Mouse (Mus musculus) lung, embryonic 16.5 days (tissue): ENCODE results near the gene Plekha6. TPM values are rescaled to one million over a fixed set of nuclear protein-coding genes. Genes with fewer than 3 reads are reported as not detected.

Experiments
- ATAC-seq: fragments of 200-750 bp; cut with Nextera tagmentation; 2 replicates; pipeline ENCODE4 v1.8.0; 2017; ENCODE audit warnings: low read depth, mild to moderate bottlenecking, moderate library complexity
- H3K27ac ChIP-seq: fragments of 300-500 bp; sonication (generic); 2 replicates; pipeline ENCODE4 v1.5.1; 2014; ENCODE audit warnings: mild to moderate bottlenecking, control low read depth, low read length
- H3K27me3 ChIP-seq: fragments of 300-500 bp; sonication (generic); 2 replicates; pipeline ENCODE4 v1.6.1; 2014; ENCODE audit warnings: low read depth, low read length, mixed read lengths; ENCODE audit not compliant: control insufficient read depth, insufficient read depth
- H3K36me3 ChIP-seq: fragments of 300-500 bp; sonication (generic); 2 replicates; pipeline ENCODE4 v1.6.1; 2014; ENCODE audit warnings: low read length; ENCODE audit not compliant: control insufficient read depth, insufficient read depth
- H3K4me1 ChIP-seq: fragments of 300-500 bp; sonication (generic); replicated peaks from 2 replicates; pipeline ENCODE4 v1.6.1; 2014; ENCODE audit warnings: low read length, mixed read lengths; ENCODE audit not compliant: control insufficient read depth, insufficient read depth
- H3K4me2 ChIP-seq: fragments of 300-500 bp; sonication (generic); 2 replicates; pipeline ENCODE4 v1.6.1; 2014; ENCODE audit warnings: low read depth, low read length, control low read depth
- H3K4me3 ChIP-seq: fragments of 300-500 bp; sonication (generic); 2 replicates; pipeline ENCODE4 v1.5.1; 2014; ENCODE audit warnings: mild to moderate bottlenecking, low read length, control low read depth
- H3K9ac ChIP-seq: fragments of 300-500 bp; sonication (generic); 2 replicates; pipeline ENCODE4 v1.6.1; 2014; ENCODE audit warnings: low read length, control low read depth
- H3K9me3 ChIP-seq: fragments of 300-500 bp; sonication (generic); 2 replicates; pipeline ENCODE4 v1.6.1; 2016; ENCODE audit warnings: low read length; ENCODE audit not compliant: control insufficient read depth
- WGBS: fragments of 180-500 bp; shearing (Covaris S2); extraction: QIAGEN DNeasy Blood & Tissue Kit; methylation state at CpG from one replicate; pipeline ENCODE4 v1.1.7; 2014; 5-methylcytosine and 5-hydroxymethylcytosine counted together
- polyA plus RNA-seq: library from polyadenylated mRNA; unstranded; fragments of >200 nt; fragmentation: Nextera tagmentation; extraction: Ambion mirVana; gene quantifications from 2 replicates; pipeline ENCODE4 v1.2.1, GENCODE M21; 2015

The Plekha6 gene
- polyA plus RNA-seq, 1 experiment from 2014 or later: 8.3 TPM

DNA sequence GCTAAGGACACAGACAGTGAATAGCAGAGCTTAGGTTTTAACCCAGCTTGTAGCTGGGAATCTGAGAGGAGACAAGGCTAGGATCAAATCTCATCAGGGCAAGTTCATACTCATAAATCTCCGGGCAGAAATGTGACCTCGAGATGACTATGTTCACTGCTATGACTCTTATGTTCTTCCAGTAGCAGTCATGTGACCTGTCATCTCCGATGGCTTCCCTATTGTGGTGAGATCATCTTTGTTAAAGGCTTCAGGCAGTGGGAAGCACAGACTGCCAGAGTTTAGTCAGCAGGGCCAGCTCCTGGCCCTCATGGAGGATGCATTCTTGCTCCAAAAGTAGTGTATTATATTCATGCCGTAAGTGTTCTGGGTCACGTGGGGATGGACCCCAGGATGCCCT, 113.0 kb downstream of the Plekha6 start:
- no peak for ATAC-seq
- Histone ChIP-seq H3K9me3 (no peaks in the 10 kb centered on the region), H3K27me3 (no peaks in the 10 kb centered on the region), H3K4me3 (no peak overlapping the region), H3K36me3 (0 out of 2 replicates have a peak, but pooled peaks cover 2% of the 10 kb centered on the region), H3K27ac (no peak overlapping the region), H3K9ac (no peak overlapping the region), H3K4me1 (no peaks in the 10 kb centered on the region), H3K4me2 (no peak overlapping the region)
- 64% methylated on average over 5 of the region's 5 CpGs for WGBS

DNA sequence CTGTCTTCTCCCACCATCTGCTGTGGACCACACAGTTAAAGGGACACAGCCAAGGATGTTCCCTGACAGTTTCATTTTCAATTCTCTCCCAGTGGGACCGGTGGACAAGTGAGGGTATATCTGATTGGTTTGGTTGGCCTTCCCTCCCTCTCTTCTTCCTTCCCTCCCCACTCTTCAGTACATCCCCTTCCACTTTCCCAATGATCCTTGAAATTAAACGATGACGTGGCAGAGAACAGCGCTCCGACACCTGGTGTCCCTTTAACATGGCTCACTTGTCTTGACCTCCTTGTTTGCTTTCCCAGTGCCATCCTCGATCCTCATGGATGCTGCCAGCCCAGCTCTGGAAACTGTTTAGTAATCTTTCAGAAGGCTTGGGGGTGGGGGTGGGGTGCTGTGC, 114.5 kb downstream of the Plekha6 start:
- WGBS: 65% methylated on average over 6 of the region's 6 CpGs
- Histone ChIP-seq H3K4me3 (no peak overlapping the region), H3K36me3 (no peaks in the 10 kb centered on the region), H3K4me1 (no peaks in the 10 kb centered on the region), H3K4me2 (no peak overlapping the region), H3K27ac (no peak overlapping the region), H3K27me3 (no peaks in the 10 kb centered on the region), H3K9me3 (no peaks in the 10 kb centered on the region), H3K9ac (no peak overlapping the region)
- no peak for ATAC-seq

DNA sequence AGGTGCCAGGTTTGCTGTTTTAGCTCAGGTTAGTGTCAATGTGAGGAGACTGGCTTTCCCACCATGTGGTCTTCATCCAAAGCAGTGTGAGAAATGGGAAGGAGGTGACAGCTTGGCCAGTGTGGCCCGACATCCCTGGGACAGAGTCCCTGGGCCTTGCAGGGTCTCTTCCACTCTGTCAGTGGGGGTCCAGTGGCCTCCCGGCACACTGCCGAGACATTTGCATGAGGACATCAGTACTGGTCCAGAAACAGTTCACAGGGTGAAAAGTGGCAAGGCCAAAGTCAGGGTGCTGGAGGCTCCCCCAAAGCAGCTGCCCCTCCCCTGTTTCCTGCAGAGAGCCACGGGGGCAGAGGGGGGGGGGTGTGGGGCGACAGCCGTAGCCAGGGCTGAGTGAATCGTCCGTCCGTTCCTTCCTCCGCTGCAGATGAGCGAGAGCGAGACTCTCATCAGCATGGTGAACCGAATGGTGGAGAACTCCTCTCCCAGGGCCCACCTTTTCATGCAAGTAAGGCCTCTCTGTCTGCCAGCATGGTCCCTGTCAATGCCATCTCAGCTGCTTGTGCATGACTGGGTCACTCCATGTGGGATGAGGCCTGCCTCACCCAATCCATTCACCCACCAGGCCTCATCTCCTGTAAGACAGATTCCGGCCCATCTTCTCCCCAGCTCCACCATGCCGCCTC, 115.1 kb downstream of the Plekha6 start:
- Histone ChIP-seq H3K27me3 (no peaks in the 10 kb centered on the region), H3K4me2 (no peak overlapping the region), H3K4me3 (no peak overlapping the region), H3K9me3 (no peaks in the 10 kb centered on the region), H3K4me1 (no peaks in the 10 kb centered on the region), H3K9ac (no peak overlapping the region), H3K36me3 (no peaks in the 10 kb centered on the region), H3K27ac (no peak overlapping the region)
- WGBS: 51% methylated on average over 15 of the region's 15 CpGs
- ATAC-seq: peak; percentile 53

DNA sequence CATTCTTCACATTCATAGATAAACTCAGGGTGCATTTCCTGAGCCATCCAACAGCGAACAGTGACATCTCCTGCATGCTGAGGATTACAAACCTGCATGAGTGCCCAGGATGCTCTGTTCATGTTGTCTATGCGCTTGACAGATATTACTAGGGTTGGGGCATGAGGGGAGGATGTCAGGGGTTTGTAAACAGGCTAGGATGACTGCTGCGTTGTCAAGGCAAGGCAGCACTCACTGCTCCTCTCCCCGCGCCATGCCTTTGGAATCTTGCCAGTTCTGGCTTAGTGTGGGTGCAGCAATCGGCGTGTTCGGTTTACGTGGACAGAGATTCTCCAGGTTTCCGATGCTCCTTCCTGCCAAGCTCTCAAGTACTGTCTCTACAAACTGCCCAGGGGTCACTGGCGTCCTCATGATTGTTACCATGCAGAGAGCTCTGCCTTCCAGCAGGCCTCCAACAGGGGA, 115.7 kb downstream of the Plekha6 start:
- no peak overlapping the region for H3K4me2 ChIP-seq
- no peaks in the 10 kb centered on the region for H3K9me3 ChIP-seq
- H3K36me3 ChIP-seq: no peaks in the 10 kb centered on the region
- H3K4me1 ChIP-seq: no peaks in the 10 kb centered on the region
- no peak for ATAC-seq
- H3K27ac ChIP-seq: no peak overlapping the region
- no peaks in the 10 kb centered on the region for H3K27me3 ChIP-seq
- 54% methylated on average over 11 of the region's 11 CpGs for WGBS
- no peak overlapping the region for H3K9ac ChIP-seq
- H3K4me3 ChIP-seq: no peak overlapping the region

DNA sequence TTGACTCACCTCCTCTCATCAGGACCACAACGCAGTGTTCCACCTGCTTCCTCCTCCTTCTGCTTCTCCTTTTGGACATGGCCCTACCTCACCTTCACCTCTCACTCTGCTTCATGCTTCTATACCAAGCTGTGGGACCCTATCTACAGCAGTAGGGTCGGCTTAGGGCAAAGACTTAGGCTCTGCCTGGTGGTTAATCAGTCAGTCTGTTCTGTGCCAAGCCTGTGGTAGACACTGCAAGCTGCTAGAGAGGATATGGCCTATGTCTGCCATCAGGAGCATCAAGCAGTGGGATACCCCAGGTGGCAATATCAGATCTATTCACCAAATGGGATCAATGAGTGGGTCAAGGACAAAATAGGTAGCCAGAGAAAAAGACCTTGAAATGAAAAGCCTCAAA, 116.5 kb downstream of the Plekha6 start:
- no peaks in the 10 kb centered on the region for H3K27me3 ChIP-seq
- H3K4me3 ChIP-seq: no peak overlapping the region
- no peak for ATAC-seq
- no peak overlapping the region for H3K27ac ChIP-seq
- H3K9me3 ChIP-seq: no peaks in the 10 kb centered on the region
- 86% methylated on average over 2 of the region's 2 CpGs for WGBS
- H3K36me3 ChIP-seq: no peaks in the 10 kb centered on the region
- H3K4me2 ChIP-seq: no peak overlapping the region
- H3K4me1 ChIP-seq: no peaks in the 10 kb centered on the region
- H3K9ac ChIP-seq: no peak overlapping the region

DNA sequence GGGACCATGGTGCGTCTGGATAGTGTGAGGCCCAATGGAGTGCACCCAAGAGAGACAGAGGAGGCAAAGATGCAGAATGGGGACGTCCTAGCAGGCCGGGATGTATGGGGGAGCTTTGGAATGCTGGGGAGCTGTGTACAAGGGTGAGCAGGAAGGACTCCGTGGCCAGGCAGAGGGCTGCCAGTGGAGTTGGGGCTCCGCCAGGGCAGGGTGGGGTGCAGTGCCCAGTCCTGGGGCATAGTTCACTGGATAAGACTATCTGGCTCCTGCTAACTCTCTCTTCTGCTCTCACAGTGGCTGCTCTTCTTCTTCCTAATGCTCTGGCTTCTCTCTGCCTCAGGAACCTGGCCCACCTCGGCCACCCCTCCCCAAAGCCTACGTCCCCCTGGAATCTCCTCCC, 121.9 kb downstream of the Plekha6 start:
- Histone ChIP-seq H3K4me2 (no peak overlapping the region), H3K27me3 (no peaks in the 10 kb centered on the region), H3K4me1 (no peaks in the 10 kb centered on the region), H3K9me3 (no peaks in the 10 kb centered on the region), H3K9ac (no peak overlapping the region), H3K27ac (no peak overlapping the region), H3K4me3 (no peak overlapping the region), H3K36me3 (no peaks in the 10 kb centered on the region)
- 78% methylated on average over 7 of the region's 7 CpGs for WGBS
- no peak for ATAC-seq

DNA sequence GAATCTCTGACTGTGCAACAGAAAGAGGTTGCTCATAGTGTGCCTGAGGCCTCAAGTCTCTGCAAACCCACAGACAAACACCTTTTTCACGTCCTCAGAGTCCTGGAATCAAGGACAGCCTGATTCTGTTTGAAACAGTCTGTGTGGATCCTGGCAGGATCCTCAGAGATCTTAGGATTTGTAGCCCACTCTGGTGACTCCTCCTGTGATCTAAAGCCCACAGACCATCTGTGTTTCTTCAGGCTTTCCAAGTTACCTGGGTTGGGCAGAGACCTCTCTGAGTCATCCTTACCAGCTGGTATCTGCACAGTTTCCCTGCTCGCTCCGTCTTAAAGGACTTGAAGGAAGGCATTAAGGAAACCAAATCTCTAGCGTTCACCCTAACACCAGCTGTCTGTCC, 123.0 kb downstream of the Plekha6 start:
- WGBS: 86% methylated on average over 4 of the region's 4 CpGs
- ATAC-seq: no peak
- H3K9ac ChIP-seq: no peak overlapping the region
- no peaks in the 10 kb centered on the region for H3K4me1 ChIP-seq
- H3K9me3 ChIP-seq: no peaks in the 10 kb centered on the region
- no peak overlapping the region for H3K4me2 ChIP-seq
- no peak overlapping the region for H3K4me3 ChIP-seq
- H3K36me3 ChIP-seq: no peaks in the 10 kb centered on the region
- H3K27ac ChIP-seq: no peak overlapping the region
- H3K27me3 ChIP-seq: no peaks in the 10 kb centered on the region

DNA sequence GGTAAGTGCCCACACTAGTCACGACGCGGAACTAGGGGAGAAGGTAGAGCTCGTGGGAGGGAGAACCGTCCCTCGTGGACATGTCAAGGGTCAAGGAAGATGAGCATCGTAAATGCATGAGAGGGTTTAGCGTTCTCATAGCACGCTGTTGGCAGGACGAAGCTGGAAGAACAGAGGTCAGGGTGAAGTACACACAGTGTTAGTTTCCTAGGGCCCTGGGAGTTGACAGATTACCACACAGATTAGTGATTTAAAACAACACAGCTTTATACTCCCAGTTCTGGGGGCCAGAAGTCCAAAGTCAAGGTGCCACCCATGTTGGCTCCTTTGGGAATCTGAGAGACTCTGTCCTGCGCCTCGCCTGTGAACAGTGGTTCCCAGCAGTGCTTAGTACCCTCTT, 123.9 kb downstream of the Plekha6 start:
- Histone ChIP-seq H3K27ac (no peak overlapping the region), H3K4me1 (no peaks in the 10 kb centered on the region), H3K9ac (no peak overlapping the region), H3K27me3 (no peaks in the 10 kb centered on the region), H3K36me3 (no peaks in the 10 kb centered on the region), H3K4me3 (no peak overlapping the region), H3K4me2 (no peak overlapping the region), H3K9me3 (no peaks in the 10 kb centered on the region)
- WGBS: 88% methylated on average over 12 of the region's 12 CpGs
- no peak for ATAC-seq

DNA sequence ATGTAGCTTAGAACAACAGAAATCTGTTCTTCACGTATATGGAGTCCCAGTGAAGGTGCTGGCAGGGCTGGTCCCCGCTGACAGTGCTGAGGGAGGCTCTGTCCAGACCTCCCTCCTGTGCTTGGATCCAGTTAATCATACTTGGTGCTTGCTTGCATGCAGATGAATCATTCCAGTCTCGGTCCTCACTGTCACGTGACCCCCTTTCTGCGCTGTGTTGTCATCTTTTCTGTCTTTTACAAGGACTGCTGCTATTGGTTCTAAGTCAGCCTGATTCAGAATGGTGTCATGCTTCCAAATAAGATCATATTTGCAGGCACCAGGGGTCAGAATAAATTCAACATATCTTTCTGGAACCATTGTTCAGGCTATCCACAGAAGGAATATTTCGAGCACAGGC, 127.9 kb downstream of the Plekha6 start:
- Histone ChIP-seq H3K27ac (no peak overlapping the region), H3K27me3 (no peaks in the 10 kb centered on the region), H3K4me2 (no peak overlapping the region), H3K9ac (no peak overlapping the region), H3K9me3 (no peaks in the 10 kb centered on the region), H3K36me3 (no peaks in the 10 kb centered on the region), H3K4me3 (no peak overlapping the region), H3K4me1 (peaks cover 7% of the 10 kb centered on the region)
- 86% methylated on average over 6 of the region's 6 CpGs for WGBS
- ATAC-seq: no peak

DNA sequence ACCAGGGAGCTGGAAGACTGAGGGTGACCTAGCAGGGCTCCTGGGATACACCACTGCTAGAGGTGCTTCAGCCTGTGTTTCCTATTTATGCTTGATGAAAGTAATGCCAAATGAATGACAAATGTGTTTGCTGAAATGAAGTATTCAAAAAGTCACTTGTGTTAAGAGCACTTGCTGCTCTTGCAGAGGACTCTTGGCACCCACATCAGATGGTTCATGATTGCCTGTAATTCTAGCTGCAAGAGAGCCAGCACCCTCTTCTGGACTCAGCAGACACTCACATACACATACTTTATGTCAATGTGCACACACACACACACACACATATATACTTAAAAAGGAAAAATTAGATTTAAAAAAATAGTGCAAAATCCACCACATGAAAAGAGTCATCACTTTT, 128.6 kb downstream of the Plekha6 start:
- no peaks in the 10 kb centered on the region for H3K36me3 ChIP-seq
- ATAC-seq: no peak

More for the DNA sequence above, 128.6 kb downstream of the Plekha6 start:
- Histone ChIP-seq H3K9me3 (no peaks in the 10 kb centered on the region), H3K4me2 (no peak overlapping the region), H3K27me3 (no peaks in the 10 kb centered on the region), H3K9ac (no peak overlapping the region), H3K4me3 (no peak overlapping the region), H3K27ac (no peak overlapping the region), H3K4me1 (peaks cover 7% of the 10 kb centered on the region)
